Mouse (Mus musculus) thymus, adult 2 months (tissue): ENCODE data around the gene Urb1. TPM values are rescaled to one million over a fixed set of nuclear protein-coding genes. Genes with fewer than 3 reads are reported as not detected.

ENCODE experiments used
- DNase-seq: peaks from one replicate; pipeline ENCODE4 v3.0.0; 2021
- H3K27ac ChIP-seq: fragments of 200-500 bp; 2 replicates; pipeline ENCODE4 v1.5.1; 2012; ENCODE audit warnings: low read length, control low read depth; ENCODE audit not compliant: control insufficient read depth, insufficient read depth
- H3K27me3 ChIP-seq: fragments of 200-500 bp; 2 replicates; pipeline ENCODE4 v1.6.1; 2012; ENCODE audit warnings: mild to moderate bottlenecking, low read length, moderate library complexity, mixed read lengths; ENCODE audit not compliant: control insufficient read depth, insufficient read depth
- H3K36me3 ChIP-seq: fragments of 200-500 bp; 2 replicates; pipeline ENCODE4 v1.6.1; 2012; ENCODE audit warnings: mild to moderate bottlenecking, low read length, moderate library complexity; ENCODE audit not compliant: control insufficient read depth, insufficient read depth
- H3K4me1 ChIP-seq: fragments of 200-500 bp; replicated peaks from 2 replicates; pipeline ENCODE4 v1.6.1; 2012; ENCODE audit warnings: low read length; ENCODE audit not compliant: control insufficient read depth, insufficient read depth
- H3K4me3 ChIP-seq: fragments of 200-500 bp; 2 replicates; pipeline ENCODE4 v1.5.1; 2012; ENCODE audit warnings: mild to moderate bottlenecking, low read length, control low read depth, moderate library complexity; ENCODE audit not compliant: control insufficient read depth, insufficient read depth
- CTCF ChIP-seq: fragments of 200-500 bp; IDR thresholded peaks from 2 replicates; pipeline ENCODE4 v1.5.1; 2012; ENCODE audit warnings: mild to moderate bottlenecking, control low read depth, low read length, moderate library complexity, borderline replicate concordance; ENCODE audit not compliant: control insufficient read depth, poor library complexity, insufficient read depth; ENCODE audit errors: extremely low read depth
- POLR2A ChIP-seq: fragments of 200-500 bp; IDR thresholded peaks from 2 replicates; pipeline ENCODE4 v1.6.1; 2012; ENCODE audit warnings: mild to moderate bottlenecking, low read length, control low read depth, moderate library complexity; ENCODE audit not compliant: control insufficient read depth, poor library complexity, insufficient read depth; ENCODE audit errors: extremely low read depth
- WGBS: fragments of 180-500 bp; shearing (Covaris S2); methylation state at CpG from one replicate; pipeline ENCODE4 v1.1.7; 2018; 5-methylcytosine and 5-hydroxymethylcytosine counted together
- polyA plus RNA-seq: library from polyadenylated mRNA; depleted of rRNA; stranded (reverse); fragments of >200 nt; gene quantifications from 2 replicates; pipeline ENCODE4 v1.2.3, GENCODE M21; 2012; rRNA removed

Gene Urb1
- polyA plus RNA-seq, result 9.3 and 10.3 TPM in 2 replicates

DNA sequence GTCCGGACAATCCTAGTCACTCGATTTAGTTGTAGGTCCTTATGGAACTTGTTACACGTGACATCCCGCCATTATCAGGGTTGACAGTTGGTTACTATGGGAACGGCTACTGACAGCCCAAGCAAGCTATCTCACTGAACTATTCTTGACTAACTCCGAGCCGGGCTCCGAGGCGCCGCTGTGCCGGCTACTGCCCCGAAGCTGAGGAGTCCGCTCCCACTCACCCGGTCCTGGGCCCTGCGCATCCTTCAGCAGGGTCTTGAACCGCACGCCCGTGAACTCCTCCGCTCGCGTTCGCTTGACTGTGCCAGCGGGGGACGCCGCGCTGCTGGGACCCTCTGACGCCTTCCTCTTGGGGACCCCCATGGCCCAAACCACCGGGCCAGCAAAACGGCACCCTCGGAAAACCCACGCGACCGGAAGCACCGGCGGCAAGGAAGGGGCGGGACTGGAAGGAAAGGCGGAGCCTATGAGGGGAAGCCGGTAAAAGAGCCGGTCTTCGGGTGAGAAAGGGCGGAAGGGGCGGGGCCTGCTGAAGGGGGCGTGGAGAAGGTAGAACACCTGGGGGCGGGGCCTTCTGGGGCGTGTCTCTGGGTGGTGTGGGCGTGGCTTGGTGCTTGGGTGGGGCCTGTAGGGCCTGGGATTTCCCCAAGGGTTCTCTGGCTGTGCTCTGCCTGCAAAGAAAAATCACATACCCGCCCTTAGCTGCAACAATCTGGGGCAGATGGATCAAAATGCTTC, at the start of gene Urb1:
TSS of gene Urb1 (minus strand) at position 439 of the 741 bp plus-strand sequence.
- TF ChIP-seq POLR2A (no peak), CTCF (no peak)
- DNase-seq, result peak; percentile 99
- H3K4me3 ChIP-seq, result peak within 1 kb of the TSS; percentile 80
- no peaks in the 10 kb centered on the region for H3K36me3 ChIP-seq
- under 1% methylated on average over 47 of the region's 47 CpGs for WGBS
- no peaks in the 10 kb centered on the region for H3K27me3 ChIP-seq
- H3K27ac ChIP-seq, result no peak within 1 kb of the TSS
- H3K4me1 ChIP-seq, result peaks cover 7% of the 10 kb centered on the region

DNA sequence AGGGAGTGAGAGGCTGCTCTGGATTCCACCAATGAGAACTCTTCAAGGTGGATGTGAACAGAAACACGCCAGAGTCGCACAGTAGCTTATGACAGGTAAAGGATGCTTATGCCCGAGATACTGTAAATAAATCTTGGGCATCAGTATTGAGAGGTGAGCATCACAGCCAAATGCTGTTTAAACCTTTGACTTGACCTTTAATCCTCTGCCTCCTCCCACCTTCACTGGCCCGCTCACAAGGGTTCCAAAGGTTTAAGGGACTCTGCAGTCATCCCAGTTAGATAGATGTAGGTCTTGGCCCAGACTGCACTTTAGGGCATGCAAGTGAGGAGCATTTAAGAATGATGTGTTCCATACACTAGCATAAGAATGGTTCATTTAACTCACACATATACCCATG, 48.0 kb upstream of the Urb1 start:
- Histone ChIP-seq H3K27ac (no peak overlapping the region), H3K4me1 (no peaks in the 10 kb centered on the region), H3K36me3 (no peaks in the 10 kb centered on the region), H3K4me3 (no peak overlapping the region), H3K27me3 (no peaks in the 10 kb centered on the region)
- WGBS, result 94% methylated on average over 4 of the region's 4 CpGs
- no peak for DNase-seq
- no peak for TF ChIP-seq CTCF
- no peak for TF ChIP-seq POLR2A

DNA sequence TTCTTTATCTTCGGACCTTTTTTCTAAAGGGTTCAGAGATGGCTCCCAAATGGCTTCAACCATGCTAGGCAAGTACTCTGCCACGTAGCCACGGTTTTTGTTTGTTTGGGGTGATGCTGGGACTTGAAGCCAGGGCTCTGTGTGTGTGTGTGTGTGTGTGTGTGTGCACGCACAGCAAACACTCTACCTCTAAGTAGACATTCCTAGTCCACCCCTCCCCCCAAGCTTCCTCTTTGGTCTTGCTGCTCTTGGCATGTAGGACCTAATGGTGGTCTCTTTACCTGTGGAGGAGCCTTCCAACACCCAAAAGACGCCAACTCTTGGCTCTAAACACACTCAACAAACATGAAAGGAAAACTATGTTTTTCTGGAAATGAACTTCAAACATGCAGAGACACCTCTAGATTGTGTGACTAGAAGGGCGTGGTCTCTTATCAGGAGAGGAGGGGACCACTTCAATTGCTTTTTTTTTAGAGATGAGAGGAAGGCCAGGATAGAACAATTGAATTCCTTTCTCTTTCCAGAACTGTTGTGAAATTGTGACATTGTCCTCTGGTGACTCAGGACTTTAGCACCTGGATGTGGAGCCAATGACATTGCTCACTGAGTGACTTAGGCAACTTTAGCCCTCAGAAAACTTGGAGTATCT, 46.5 kb upstream of the Urb1 start:
- Histone ChIP-seq H3K36me3 (no peaks in the 10 kb centered on the region), H3K27ac (no peak overlapping the region), H3K4me1 (no peaks in the 10 kb centered on the region), H3K27me3 (no peaks in the 10 kb centered on the region), H3K4me3 (no peak overlapping the region)
- TF ChIP-seq CTCF (no peak), POLR2A (no peak)
- DNase-seq, result no peak
- 87% methylated on average over 6 of the region's 6 CpGs for WGBS

DNA sequence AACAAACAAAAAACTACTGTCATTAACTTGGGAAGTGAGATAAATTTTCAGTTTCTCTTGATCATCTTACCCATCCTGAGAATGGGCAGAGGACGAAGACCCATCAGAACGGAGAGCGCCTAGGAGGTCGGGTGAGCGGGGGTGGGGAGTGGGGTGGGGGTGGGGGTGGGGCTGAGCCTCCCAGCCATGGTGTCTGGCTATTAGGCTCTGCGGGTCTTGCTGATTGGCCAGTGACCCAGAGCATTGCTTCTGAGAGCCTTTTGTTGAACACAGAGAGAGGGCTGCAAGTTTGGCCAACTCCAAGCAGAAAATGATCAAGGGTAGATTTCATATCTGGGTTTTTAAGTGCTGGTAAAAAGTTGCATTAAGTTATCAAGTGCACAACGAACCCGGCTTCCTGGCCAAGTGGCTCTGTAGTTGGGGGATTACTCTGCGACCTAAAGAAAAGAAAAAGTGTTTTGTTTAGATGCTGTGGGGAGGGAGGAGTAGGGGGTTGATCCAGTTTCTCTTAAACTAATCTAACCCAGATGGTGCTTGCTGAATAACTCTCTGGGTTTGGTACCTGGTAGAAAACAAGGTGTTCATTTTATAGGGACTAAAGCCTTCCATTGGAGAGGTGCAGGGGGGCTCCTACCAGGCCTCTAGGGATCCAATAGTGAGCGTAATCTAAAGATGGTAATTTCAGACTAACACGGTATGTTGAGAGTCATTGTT, 41.6 kb upstream of the Urb1 start:
- Histone ChIP-seq H3K27ac (no peak overlapping the region), H3K27me3 (no peaks in the 10 kb centered on the region), H3K4me1 (no peaks in the 10 kb centered on the region), H3K36me3 (no peaks in the 10 kb centered on the region), H3K4me3 (no peak overlapping the region)
- WGBS, result 82% methylated on average over 11 of the region's 11 CpGs
- DNase-seq, result no peak
- TF ChIP-seq CTCF (no peak), POLR2A (no peak)

DNA sequence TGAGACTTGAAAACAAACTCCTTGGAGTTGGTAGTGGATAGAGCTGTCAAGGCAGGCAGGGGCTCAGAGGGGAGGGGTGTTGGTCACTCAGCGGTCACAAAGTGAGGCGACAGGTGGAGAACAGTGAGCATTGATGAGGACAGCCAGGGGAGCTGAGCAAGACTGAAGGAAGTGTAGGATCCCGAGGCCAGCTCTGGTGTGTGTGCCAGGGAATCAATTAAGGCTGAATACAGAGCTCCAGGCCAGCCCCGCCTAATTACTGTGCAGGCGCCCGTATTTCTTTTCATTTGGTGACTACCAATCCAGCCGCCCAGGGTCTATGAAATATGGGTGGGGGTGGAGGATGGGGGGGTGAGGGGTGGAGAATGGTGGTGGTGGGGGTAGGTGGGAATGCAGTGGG, 40.7 kb upstream of the Urb1 start:
- Histone ChIP-seq H3K27ac (no peak overlapping the region), H3K36me3 (no peaks in the 10 kb centered on the region), H3K4me1 (no peaks in the 10 kb centered on the region), H3K27me3 (no peaks in the 10 kb centered on the region), H3K4me3 (no peak overlapping the region)
- 82% methylated on average over 7 of the region's 7 CpGs for WGBS
- TF ChIP-seq POLR2A, result no peak
- no peak for DNase-seq

DNA sequence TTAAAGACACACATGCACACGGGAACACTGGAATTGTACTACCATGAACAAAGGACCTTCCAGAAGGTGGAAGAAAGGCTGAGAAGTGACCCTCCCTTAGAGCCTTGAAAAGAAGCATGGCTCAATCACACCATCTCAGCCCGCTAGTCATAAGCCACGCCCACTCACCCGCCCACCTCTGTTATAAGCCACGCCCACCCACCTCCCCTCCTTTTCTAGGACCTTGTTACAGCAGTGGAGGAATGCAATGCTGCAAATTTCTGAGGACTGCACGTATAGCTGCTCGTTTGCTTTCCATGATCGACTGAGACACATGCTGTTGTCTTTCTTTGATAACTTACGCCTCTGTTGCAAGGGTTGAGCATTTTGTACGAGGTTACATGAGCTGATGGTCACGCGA, 39.0 kb upstream of the Urb1 start:
- H3K27me3 ChIP-seq, result no peaks in the 10 kb centered on the region
- WGBS, result 63% methylated on average over 12 of the region's 12 CpGs

More for the DNA sequence above, 39.0 kb upstream of the Urb1 start:
- no peak for DNase-seq
- TF ChIP-seq CTCF, result no peak
- no peak for TF ChIP-seq POLR2A
- Histone ChIP-seq H3K27ac (no peak overlapping the region), H3K4me1 (no peaks in the 10 kb centered on the region), H3K4me3 (no peak overlapping the region), H3K36me3 (no peaks in the 10 kb centered on the region)
